Mouse (Mus musculus) left cerebral cortex, postnatal 25 days (tissue): ENCODE data around the gene Gng4. TPM values are rescaled to one million over a fixed set of nuclear protein-coding genes. Genes with fewer than 3 reads are reported as not detected.

Source experiments
- total RNA-seq, 2 experiments: library from RNA; stranded (reverse); gene quantifications; 2 replicates each; pipeline ENCODE4 v1.2.3; 2021

The Gng4 gene
- total RNA-seq, 2 experiments from 2014 or later = 48.5 to 49.8 TPM

Other genes starting within 250 kb of the Gng4 start
- 10 to 100 TPM; 47.8 to 57.3 TPM for gene Lyst, start 193.7 kb upstream of the Gng4 start, total RNA-seq
- gene B3galnt2, start 170.4 kb downstream of the Gng4 start, total RNA-seq = 10 to 100 TPM; 10.7 to 14.2 TPM